Mouse (Mus musculus) CD4-positive, CD25-positive, alpha-beta regulatory T cell (primary cell): Measurements from ENCODE around the gene Ubl7. TPM values are rescaled to one million over a fixed set of nuclear protein-coding genes. Genes with fewer than 3 reads are reported as not detected.

Experiments used
- polyA plus RNA-seq: library from polyadenylated mRNA; unstranded; fragments of 100-300 nt; shearing (Covaris generic); gene quantifications from one replicate; pipeline ENCODE4 v1.2.1, GENCODE M21; 2017

The Ubl7 gene
- 104 TPM for polyA plus RNA-seq

DNA sequence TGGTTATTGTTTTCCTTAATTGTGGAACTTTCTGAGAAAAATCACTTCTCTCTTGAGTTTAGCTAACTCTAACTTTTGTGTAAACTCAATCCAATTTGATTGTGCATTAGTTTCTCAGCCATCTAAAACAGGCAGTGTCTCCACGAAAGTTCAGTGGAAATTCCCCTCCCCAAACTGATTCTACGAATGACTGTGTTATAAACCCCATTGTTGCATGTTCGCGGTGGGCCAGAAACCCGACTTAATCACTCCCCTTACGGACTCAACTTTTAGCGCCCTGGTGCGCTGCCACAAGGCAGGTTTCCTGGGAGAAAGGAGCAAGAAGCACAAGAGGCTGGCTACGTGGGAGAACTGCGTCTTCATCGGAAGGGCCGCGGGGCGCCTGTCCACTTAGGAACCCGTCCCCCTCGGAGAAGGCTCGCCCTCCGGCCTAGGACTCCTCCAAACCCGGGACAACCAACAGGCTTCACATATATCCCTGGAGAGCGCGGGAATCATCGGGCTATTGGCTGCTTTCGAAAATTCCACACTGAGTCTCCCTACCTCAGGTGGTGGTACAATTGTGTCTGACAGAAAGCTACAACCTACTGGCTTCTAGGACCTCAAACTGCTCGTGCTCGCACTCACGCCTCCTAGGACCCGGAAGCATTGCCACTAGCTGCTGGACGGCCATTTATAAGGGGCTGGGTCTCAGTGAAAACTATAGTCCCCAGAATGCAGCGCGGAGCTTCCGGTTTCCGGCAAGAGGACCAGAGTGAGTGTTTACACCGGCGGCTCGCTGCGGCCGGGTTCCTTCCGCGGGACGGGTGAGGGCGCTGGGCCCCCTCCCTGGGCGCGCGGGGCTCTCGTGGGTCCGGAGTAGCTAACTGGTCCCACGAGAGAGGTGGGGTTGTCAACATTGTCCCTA, at the start of gene Ubl7:
Ubl7 (plus strand) TSS at position 726 of the 907 bp plus-strand sequence.

DNA sequence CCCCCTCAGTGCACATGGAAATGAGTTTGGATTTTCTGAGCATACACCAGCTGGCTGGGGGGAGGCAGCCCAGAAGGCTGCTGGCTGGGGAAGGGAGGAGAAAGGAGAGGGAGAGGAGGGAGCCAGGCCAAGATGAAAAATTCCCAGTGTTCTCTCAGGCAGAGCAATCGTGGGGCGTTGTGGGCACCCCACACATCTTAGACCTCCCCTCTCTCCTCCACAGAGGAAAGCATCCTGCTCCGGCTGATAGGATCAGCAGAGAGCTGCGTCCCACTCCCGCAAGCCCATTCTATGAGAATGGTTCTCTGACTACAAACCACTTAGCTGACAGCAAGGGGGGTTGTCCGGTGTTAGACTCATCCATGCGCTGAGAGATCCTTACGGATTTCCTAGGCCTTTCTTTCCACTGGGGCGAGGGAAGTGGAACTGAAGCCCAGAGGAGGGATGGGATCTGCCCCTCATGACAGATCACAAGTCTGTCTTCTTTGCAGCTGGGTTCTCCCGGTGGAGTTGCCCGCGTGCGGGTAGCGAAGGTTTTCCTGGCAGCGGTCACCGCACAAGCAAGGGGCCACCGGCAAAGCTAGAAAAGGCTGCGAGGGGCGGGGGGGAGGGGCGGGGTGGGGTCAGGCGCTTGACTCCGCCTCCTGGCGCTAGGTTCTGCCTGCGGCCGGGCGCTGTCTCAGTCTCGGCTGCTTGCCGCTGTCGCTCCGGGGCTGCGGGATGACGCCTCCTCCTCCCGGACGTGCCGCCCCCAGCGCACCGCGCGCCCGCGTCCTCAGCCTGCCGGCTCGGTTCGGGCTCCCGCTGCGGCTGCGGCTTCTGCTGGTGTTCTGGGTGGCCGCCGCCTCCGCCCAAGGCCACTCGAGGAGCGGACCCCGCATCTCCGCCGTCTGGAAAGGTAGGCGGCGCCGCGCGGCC, 28.9 kb downstream of the Ubl7 start, which contains the start of gene Sema7a:
Sema7a (plus strand) TSS at position 682 of the 918 bp plus-strand sequence.

Other genes starting within 250 kb of the Ubl7 start
- gene Cyp1a2, start 227.3 kb upstream of the Ubl7 start, polyA plus RNA-seq, result not detected
- 0.11 TPM for gene Cyp1a1, start 223.1 kb upstream of the Ubl7 start, polyA plus RNA-seq
- 41.3 TPM for gene Edc3, start 202.4 kb upstream of the Ubl7 start, polyA plus RNA-seq
- gene Clk3, start 145.1 kb upstream of the Ubl7 start, polyA plus RNA-seq, result 163 TPM
- 51.5 TPM for gene Arid3b, start 74.2 kb upstream of the Ubl7 start, polyA plus RNA-seq
- 0.43 TPM for gene Sema7a, start 29.1 kb downstream of the Ubl7 start, polyA plus RNA-seq
- not detected for gene Cyp11a1, start 95.4 kb downstream of the Ubl7 start, polyA plus RNA-seq
- 9.7 TPM for gene Stra6, start 152.8 kb downstream of the Ubl7 start, polyA plus RNA-seq
- 0.35 TPM for gene Ccdc33, start 207.8 kb downstream of the Ubl7 start, polyA plus RNA-seq